ENCODE assay signal across 9 mouse cellular contexts in genomic region chr7:112856121-112856571, GRCm38 (mm10).
DNase-seq lines count a peak whose midpoint lies in the region; ATAC-seq and TF ChIP-seq lines count a peak whose summit lies in the region.
"Had no signal": no experiment of that assay in that cellular context is flagged by ENCODE, and none has a peak within 500 bp of the region (broad histone marks: within the 10 kb centered on the region; RNA-seq: fewer than 3 reads in every experiment).

No protein-coding gene starts in this region.

- 0 out of 2 replicates have a peak, but pooled peaks have one; percentile 7 for TF ChIP-seq CTCF in cerebellum, adult 2 months (IDR thresholded peaks at IDR 0.05; ENCODE audit: borderline replicate concordance, insufficient read depth, low read depth, low read length)
- no peak; the same call in 1 of the 2 replicates for TF ChIP-seq CTCF in forebrain, postnatal 0 days (IDR thresholded peaks at IDR 0.05; ENCODE audit: low read depth)

- no peak overlapping the region for H3K4me2 ChIP-seq in forebrain, postnatal 0 days (ENCODE audit: low read depth)
- no peak overlapping the region for H3K4me2 ChIP-seq in intestine, embryonic 15.5 days (replicated peaks)

- peak; percentile 42 for DNase-seq in layer of hippocampus, adult 11-12 months (ENCODE audit: low spot score)
- no peak for DNase-seq in layer of hippocampus, adult 9-10 months (ENCODE audit: low spot score)
- peak; percentile 93 to 96 for DNase-seq in cerebellum, adult 2 months
- DNase-seq in forebrain, postnatal 0 days = peak; percentile 43
- peak; percentile 19 to 41 for DNase-seq in left cerebral cortex, postnatal 14 days (ENCODE audit: low spot score in 2 of 2)
- no peak for DNase-seq in c-Kit-positive CD71-positive TER-119-positive erythroid progenitor cells, embryonic 14.5 days (ENCODE audit: low spot score)

- H3K27ac ChIP-seq in cerebellum, adult 2 months (ENCODE audit: insufficient read depth, low read length) = no peak overlapping the region
- H3K27ac ChIP-seq in forebrain, postnatal 0 days (ENCODE audit: low read depth, low read length) = no peak overlapping the region
- no peak overlapping the region for H3K27ac ChIP-seq in intestine, embryonic 15.5 days
- H3K27ac ChIP-seq: macrophage had no signal

- H3K9me3 ChIP-seq in forebrain, postnatal 0 days (ENCODE audit: low read length) = no peaks in the 10 kb centered on the region
- no peaks in the 10 kb centered on the region for H3K9me3 ChIP-seq in intestine, embryonic 15.5 days

- H3K9ac ChIP-seq in forebrain, postnatal 0 days = no peak overlapping the region
- H3K9ac ChIP-seq in intestine, embryonic 15.5 days = no peak overlapping the region

- H3K4me3 ChIP-seq in cerebellum, adult 2 months (replicated peaks; ENCODE audit: insufficient read depth, low read depth, low read length) = no peak overlapping the region
- no peak overlapping the region for H3K4me3 ChIP-seq in forebrain, postnatal 0 days (ENCODE audit: low read depth, low read length)
- H3K4me3 ChIP-seq in intestine, embryonic 15.5 days (replicated peaks) = no peak overlapping the region

- no peak for TF ChIP-seq POLR2A in cerebellum, adult 2 months (IDR thresholded peaks at IDR 0.05; ENCODE audit: borderline replicate concordance, insufficient read depth, low read length)

- 5% methylated on average over 7 of the region's 7 CpGs for WGBS in cerebellum, adult 2 months
- 23% methylated on average over 7 of the region's 7 CpGs for WGBS in forebrain, postnatal 0 days
- 52% methylated on average over 7 of the region's 7 CpGs for WGBS in intestine, embryonic 15.5 days

- no peaks in the 10 kb centered on the region for H3K27me3 ChIP-seq in cerebellum, adult 2 months (ENCODE audit: control insufficient read depth, insufficient read depth, low read length)
- H3K27me3 ChIP-seq in forebrain, postnatal 0 days (ENCODE audit: insufficient read depth, low read length) = no peaks in the 10 kb centered on the region
- no peaks in the 10 kb centered on the region for H3K27me3 ChIP-seq in intestine, embryonic 15.5 days (replicated peaks)

- H3K36me3 ChIP-seq in forebrain, postnatal 0 days (ENCODE audit: insufficient read depth) = no peaks in the 10 kb centered on the region
- 0 out of 2 replicates have a peak, but pooled peaks cover 3% of the 10 kb centered on the region for H3K36me3 ChIP-seq in intestine, embryonic 15.5 days

- peak; percentile 71 for ATAC-seq in forebrain, postnatal 0 days
- ATAC-seq in inflammation-experienced regulatory T-cells, adult 6 months = no peak
- no peak for ATAC-seq in intestine, embryonic 15.5 days

- peaks cover 25% of the 10 kb centered on the region for H3K4me1 ChIP-seq in cerebellum, adult 2 months (ENCODE audit: control insufficient read depth, insufficient read depth, low read length)
- peaks cover 13% of the 10 kb centered on the region; the same call in 1 of the 2 replicates for H3K4me1 ChIP-seq in forebrain, postnatal 0 days (ENCODE audit: insufficient read depth)
- H3K4me1 ChIP-seq in intestine, embryonic 15.5 days (replicated peaks) = peaks cover 17% of the 10 kb centered on the region

- intact Hi-C loops in left cerebral cortex, postnatal 14 days (cut with DNase I) = no loop called here

Comparison
In these comparisons a context has a peak if more than half of its experiments do, and no peak if none do; other contexts are left out.
1. DNase-seq: peak in layer of hippocampus, adult 11-12 months (single experiment), cerebellum, adult 2 months (2 of 2), forebrain, postnatal 0 days (single experiment) and left cerebral cortex, postnatal 14 days (2 of 2); none in layer of hippocampus, adult 9-10 months (single experiment) and c-Kit-positive CD71-positive TER-119-positive erythroid progenitor cells, embryonic 14.5 days (single experiment).